26 mouse cellular contexts compared by ENCODE assay signal in genomic region chr13:32783816-32784215, GRCm38 (mm10). TPM values are rescaled to one million over a fixed set of nuclear protein-coding genes. Genes with fewer than 3 reads are reported as not detected.
DNase-seq lines count a peak whose midpoint lies in the region; ATAC-seq and TF ChIP-seq lines count a peak whose summit lies in the region.
"Had no signal": no experiment of that assay in that cellular context is flagged by ENCODE, and none has a peak within 500 bp of the region (broad histone marks: within the 10 kb centered on the region; RNA-seq: fewer than 3 reads in every experiment).

Mylk4 (minus strand) TSS chr13:32783954.

- no peaks in the 10 kb centered on the region for H3K79me2 ChIP-seq in C2C12 (ENCODE audit: control insufficient read depth, insufficient read depth)

- H3K36me3 ChIP-seq in C2C12 (ENCODE audit: control insufficient read depth, insufficient read depth), result no peaks in the 10 kb centered on the region
- H3K36me3 ChIP-seq in thymus, adult 2 months (ENCODE audit: control insufficient read depth, insufficient read depth, low read length), result no peaks in the 10 kb centered on the region
- H3K36me3 ChIP-seq: embryonic facial prominence, embryonic 12.5 days; forebrain, embryonic 12.5 days; hindbrain, embryonic 15.5 days; midbrain, embryonic 12.5 days had no signal

- H3K4me1 ChIP-seq in thymus, adult 2 months (replicated peaks; ENCODE audit: control insufficient read depth, insufficient read depth, low read length), result no peaks in the 10 kb centered on the region
- H3K4me1 ChIP-seq: embryonic facial prominence, embryonic 12.5 days; forebrain, embryonic 12.5 days; hindbrain, embryonic 15.5 days; midbrain, embryonic 12.5 days had no signal

- DNase-seq in heart, adult 18-20 months, result no peak
- DNase-seq in heart, adult 11 months, result no peak
- no peak for DNase-seq in gastrocnemius, postnatal 10 days
- DNase-seq in heart, postnatal 36 days, result no peak
- no peak for DNase-seq in thymus, adult 2 months
- DNase-seq: cerebellum, adult 11-12 months; cerebellum, postnatal 14 days; kidney, adult 8-10 months; kidney, postnatal 14 days; lung, adult 18-20 months; spleen, adult 18-20 months; thymus, postnatal 14 days had no signal

- H3K4me3 ChIP-seq in C2C12 (ENCODE audit: insufficient read depth, poor library complexity, severe bottlenecking), result no peak within 1 kb of the TSS
- H3K4me3 ChIP-seq in thymus, adult 2 months (ENCODE audit: control insufficient read depth, insufficient read depth, low read length), result no peak within 1 kb of the TSS
- H3K4me3 ChIP-seq: embryonic facial prominence, embryonic 12.5 days; erythroblast, embryonic 14.5 days; forebrain, embryonic 12.5 days; hindbrain, embryonic 15.5 days; layer of hippocampus, adult 2 months; midbrain, embryonic 12.5 days had no signal

- H3K79me3 ChIP-seq in C2C12 (ENCODE audit: low read depth), result no peaks in the 10 kb centered on the region

- no peak for TF ChIP-seq POLR2A in thymus, adult 2 months (IDR thresholded peaks at IDR 0.05; ENCODE audit: control insufficient read depth, extremely low read depth, insufficient read depth, low read length, poor library complexity)

- WGBS in thymus, adult 2 months, result 92% methylated on average over 8 of the region's 8 CpGs

- ATAC-seq in megakaryocyte progenitor cell, adult 5-6 weeks (replicated peaks; ENCODE audit: poor library complexity), result no peak

- H3ac ChIP-seq in C2C12 (ENCODE audit: control insufficient read depth, insufficient read length, low read depth), result no peak within 1 kb of the TSS

- TF ChIP-seq CTCF in C2C12 (IDR thresholded peaks at IDR 0.05; ENCODE audit: control insufficient read depth, insufficient read depth, insufficient read length), result no peak
- TF ChIP-seq CTCF in thymus, adult 2 months (IDR thresholded peaks at IDR 0.05; ENCODE audit: borderline replicate concordance, control insufficient read depth, extremely low read depth, insufficient read depth, low read length, poor library complexity), result no peak

- no peak within 1 kb of the TSS for H3K27ac ChIP-seq in thymus, adult 2 months (ENCODE audit: control insufficient read depth, insufficient read depth, low read length)
- H3K27ac ChIP-seq: embryonic facial prominence, embryonic 12.5 days; forebrain, embryonic 12.5 days; hindbrain, embryonic 15.5 days; layer of hippocampus, adult 2 months; midbrain, embryonic 12.5 days had no signal

- intact Hi-C loops in heart, postnatal 36 days (cut with DNase I), result no loop called here

- no peaks in the 10 kb centered on the region for H3K27me3 ChIP-seq in C2C12 (ENCODE audit: control insufficient read depth, insufficient read depth, insufficient read length)
- no peaks in the 10 kb centered on the region for H3K27me3 ChIP-seq in thymus, adult 2 months (ENCODE audit: control insufficient read depth, insufficient read depth, low read length)
- H3K27me3 ChIP-seq: embryonic facial prominence, embryonic 12.5 days; forebrain, embryonic 12.5 days; hindbrain, embryonic 15.5 days; midbrain, embryonic 12.5 days had no signal

TF ChIP-seq in C2C12, 6 proteins besides CTCF, POLR2A, EP300 and RAD21:
- TF ChIP-seq USF1 (IDR thresholded peaks at IDR 0.05; ENCODE audit: low read depth) (no peak), MYOG (IDR thresholded peaks at IDR 0.05; ENCODE audit: control insufficient read depth, extremely low read depth, insufficient read length) (no peak), MYOD1 (IDR thresholded peaks at IDR 0.05; ENCODE audit: control insufficient read depth, insufficient read length, low read depth) (no peak), MAX (IDR thresholded peaks at IDR 0.05) (no peak), FOSL1 (IDR thresholded peaks at IDR 0.05; ENCODE audit: insufficient read depth, low read length, poor library complexity, severe bottlenecking) (no peak), CEBPB (IDR thresholded peaks at IDR 0.05; ENCODE audit: low read depth) (no peak)

RNA-seq across cellular contexts. Expression of gene Mylk4, which starts in this region (rescaled TPM):
- total RNA-seq in heart, adult 18-20 months (2021), result 100 to 1,000 TPM; 206 to 302 TPM
- polyA plus RNA-seq in C2C12 (2012; fragmentation: generic; extraction: Trizol), result 15.0 TPM
- total RNA-seq in gastrocnemius, postnatal 10 days (2021), result 100 to 1,000 TPM; 132 to 148 TPM
- 100 to 1,000 TPM; 289 to 330 TPM for total RNA-seq in heart, postnatal 36 days (2021)
- 0.68 and 2.2 TPM in 2 replicates for polyA plus RNA-seq in thymus, adult 2 months (2012; rRNA removed)
- total RNA-seq in megakaryocyte progenitor cell, adult 5-6 weeks (2015), result not detected in 2 replicates
- not detected in 2 replicates for total RNA-seq in megakaryocyte progenitor cell, adult 5-6 weeks (2017)
- total RNA-seq: ES-E14; granulocyte monocyte progenitor cell, adult 5-6 weeks; hematopoietic stem cell, adult 5-6 weeks; megakaryocyte, adult 5-6 weeks; neutrophil, adult 5-6 weeks had no signal
- polyA plus RNA-seq: erythroblast, embryonic 14.5 days; intestine, embryonic 14.5 days; midbrain, embryonic 12.5 days had no signal

Comparison
In these comparisons a context has a peak if more than half of its experiments do, and no peak if none do; other contexts are left out.
1. RNA of gene Mylk4 (total RNA-seq): 289 to 330 TPM in heart, postnatal 36 days, 206 to 302 TPM in heart, adult 18-20 months and 132 to 148 TPM in gastrocnemius, postnatal 10 days; not detected in megakaryocyte progenitor cell, adult 5-6 weeks; every median in the first group is over 100 times any median in the second.